Mouse (Mus musculus): ENCODE results near the gene Trmt10a.
A peak's percentile ranks its signal among the peaks of the same experiment; 100 is the strongest.
"Not testable (repeated sequence)": the region's sequence is repeated elsewhere in the genome, so short reads cannot be mapped to it uniquely, and the experiment has no call there.

The Trmt10a gene

DNA sequence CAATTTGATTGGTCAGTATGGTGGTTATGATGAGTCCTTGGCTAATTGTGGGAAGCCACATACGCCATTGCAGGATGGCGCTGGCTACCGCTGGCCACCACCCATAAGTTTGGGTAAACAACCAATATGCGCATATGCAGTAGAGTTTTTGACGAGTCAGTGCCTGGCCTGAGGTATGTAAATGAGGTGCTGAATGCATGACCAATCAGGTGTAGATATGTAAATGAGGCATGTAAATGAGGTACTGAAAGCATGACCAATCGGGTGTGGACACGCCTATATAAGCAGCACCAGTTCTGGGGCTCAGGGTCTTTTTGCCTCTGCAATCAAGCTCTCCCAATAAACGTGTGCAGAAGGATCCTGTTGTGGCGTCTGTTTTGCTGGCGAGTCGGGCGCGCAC lies 5.1 kb upstream of the Trmt10a start:
- DNase-seq = not testable (repeated sequence)

DNA sequence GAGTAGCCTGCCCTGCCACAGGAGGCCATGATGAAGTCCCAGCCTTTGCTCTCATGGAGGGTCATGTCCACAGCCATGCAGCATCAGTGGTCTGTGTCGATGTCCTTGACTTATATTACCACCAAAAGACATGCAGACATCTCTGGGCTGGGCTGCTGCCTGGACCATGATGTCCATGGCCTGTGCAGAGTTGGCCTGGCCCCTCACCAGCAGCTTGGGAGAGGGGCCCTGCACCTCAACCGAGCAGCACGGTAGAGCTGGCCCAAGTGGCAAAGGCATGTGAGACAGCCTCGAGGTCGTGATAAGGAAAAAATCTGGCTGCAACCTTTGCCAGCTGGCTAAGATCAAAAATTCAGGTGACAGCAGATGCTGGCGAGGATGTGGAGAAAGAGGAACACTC lies 3.6 kb upstream of the Trmt10a start:
- no peak for DNase-seq

DNA sequence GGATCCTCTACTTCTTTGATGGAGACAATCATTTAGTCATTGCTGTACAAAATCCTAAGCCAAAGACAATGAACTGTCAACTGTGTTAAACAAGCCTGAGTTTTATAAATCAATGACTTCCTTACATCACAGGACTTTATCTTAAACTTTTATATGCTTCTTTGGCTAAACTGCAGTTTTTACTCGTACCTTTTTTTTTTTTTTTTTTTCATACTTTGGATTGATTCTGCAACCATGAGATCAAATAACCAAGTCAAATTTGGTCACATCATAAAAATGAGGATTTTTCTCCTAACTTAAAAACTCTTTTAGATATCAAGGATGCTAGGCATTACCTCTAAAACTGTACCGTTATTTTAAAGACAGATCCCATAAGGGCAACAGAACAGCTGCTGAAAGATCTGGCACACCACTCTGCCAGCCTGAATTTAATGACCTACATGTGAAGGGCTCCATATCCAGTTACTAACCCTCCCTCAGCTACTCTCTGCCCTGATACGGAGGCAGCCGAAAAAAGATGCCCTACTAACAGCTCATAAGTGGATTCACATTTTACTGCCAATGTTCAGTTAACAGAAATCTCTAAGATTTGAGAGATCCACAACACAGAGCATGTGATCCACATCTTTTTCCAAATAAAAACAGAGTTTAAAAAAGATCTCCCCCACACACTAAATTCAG lies 1.1 kb upstream of the Trmt10a start:
- DNase-seq = no peak

DNA sequence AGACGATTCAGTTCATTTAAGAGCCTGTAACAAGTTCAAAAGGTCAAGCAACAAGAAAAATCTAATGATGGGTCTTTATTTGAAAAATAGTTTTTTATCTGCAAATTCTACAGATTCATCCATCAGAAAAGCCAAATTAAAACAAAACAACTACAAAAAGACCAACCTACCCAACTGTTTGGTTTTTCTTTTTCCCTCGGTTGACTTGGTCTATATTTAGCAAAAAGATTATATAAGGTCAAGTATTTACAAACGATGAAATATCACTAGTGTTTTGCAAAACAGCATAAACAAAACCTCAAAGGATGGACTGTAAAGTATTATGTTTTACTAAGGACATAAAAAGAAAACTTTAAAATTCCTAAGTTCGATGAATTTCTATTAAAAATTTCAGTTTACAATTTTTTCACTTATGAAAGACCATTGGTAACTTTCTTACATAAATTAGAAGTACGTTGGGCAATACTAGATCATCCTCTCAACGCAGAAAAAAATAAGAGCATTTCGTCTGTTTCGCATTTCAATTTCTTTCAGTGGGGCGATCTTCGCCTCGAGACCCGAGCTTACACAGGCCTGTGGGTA lies 424 bp upstream of the Trmt10a start:
- DNase-seq = no peak

DNA sequence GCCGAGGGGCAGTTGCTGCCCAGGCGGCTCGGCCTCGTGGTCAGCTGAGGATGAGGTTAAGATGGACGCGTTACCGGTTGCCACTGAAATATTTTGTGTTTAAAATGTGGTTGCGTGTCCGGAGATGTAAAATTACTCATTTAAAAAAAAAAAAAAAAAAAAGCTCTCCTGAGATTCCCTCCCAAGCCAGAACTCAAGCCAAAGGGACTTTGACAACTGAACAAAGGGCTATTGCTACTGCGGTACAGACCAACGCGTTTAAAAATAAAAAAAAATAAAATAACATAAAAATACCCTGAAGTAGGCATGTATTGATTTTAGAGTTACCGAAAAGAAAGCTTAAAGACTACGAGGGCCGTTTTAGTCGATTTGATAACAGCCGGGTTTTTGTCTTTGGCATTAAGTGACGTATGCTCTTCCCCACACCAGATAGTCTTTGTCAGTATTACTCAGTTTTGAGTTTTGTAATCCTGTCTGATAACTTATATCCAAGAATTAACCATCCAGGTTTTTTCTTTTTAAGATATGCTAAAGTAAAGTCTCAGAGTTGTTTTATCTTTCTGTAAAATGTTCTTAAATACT lies 903 bp downstream of the Trmt10a start:
- no peak for DNase-seq

DNA sequence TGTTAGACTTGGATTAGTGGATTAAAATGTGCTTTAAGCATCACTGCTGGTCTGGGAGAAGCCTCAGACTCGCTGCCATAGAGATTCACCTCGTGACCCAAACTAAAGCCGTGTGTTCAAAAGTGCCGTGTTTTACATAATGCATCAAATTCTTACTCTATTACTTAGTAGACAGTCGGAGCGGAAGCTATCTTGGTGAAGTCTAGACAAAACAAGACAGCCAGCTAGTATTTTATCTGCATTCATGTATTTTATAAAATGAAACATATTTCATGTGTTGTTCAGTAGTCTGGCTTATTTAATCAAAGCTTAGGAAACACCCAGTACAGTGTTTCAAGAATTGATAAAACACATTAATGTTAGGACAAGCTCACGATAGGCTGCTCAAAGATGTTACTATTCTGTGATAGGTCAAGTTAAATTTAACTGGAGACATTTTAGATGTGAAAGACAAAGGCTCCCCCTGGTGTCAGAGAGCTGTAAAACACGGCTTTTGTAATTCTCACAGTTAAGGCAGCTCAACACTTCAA lies 1.5 kb downstream of the Trmt10a start, which contains the start of gene Mttp:
TSS of gene Mttp (minus strand) at position 327 of the 530 bp plus-strand sequence.
- DNase-seq = peak; percentile 61 to 62

DNA sequence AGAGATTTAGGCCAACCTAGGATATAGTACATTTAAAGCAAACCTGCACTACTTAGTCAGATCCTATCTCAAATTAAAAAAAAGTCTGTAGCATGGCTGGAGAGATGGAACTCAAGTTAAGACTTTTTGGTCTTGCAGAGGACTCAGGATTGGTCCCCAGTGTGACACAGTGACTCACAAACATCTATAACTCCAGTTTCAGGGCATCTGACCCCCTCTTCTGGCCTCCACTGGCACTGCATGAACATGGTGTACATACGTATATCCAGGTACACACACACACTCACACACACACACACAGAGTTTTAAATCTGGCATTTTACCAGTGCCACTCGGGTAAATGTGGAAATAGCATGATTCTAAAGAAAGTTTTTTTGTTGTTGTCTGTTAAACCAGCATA lies 5.6 kb downstream of the Trmt10a start:
- no peak for DNase-seq

DNA sequence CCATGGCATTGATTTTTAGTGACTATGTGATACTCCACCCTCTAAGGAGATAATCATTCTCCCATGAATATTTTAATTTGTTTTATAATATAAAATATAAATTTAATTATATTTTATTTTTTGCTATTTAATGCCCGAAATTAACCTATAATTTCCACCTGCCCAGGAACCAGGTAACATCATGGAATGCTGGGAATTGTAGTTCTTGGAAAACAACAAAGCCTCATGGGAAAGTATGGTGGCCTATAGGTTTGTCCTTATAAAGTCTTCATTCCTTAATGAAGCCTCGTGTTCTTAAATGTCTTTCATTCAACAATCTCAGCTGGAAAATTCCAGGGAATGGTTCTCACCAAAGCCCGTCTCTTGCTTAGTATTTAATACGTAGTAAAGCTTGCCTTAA lies 11.8 kb downstream of the Trmt10a start:
- no peak for DNase-seq

DNA sequence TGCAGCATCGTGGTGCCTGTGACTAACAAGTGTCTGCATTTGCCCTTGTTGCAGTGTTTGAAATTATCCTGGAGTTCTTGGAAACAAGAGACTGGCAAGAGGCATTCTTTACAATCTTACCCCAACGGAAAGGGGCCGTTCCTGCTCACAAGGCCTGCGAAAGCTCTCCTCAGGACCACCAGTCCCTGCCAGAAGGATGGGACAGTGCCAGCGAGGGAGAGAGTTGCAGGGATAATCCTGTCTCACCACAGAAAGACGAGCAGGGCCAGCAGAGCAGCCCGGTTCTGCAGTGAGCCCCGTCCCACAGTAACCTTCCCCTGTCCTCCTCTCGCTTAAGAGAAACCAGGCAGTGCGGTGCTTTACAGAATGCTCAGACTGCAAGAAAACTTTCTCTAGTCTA lies 13.4 kb downstream of the Trmt10a start:
- DNase-seq = no peak

DNA sequence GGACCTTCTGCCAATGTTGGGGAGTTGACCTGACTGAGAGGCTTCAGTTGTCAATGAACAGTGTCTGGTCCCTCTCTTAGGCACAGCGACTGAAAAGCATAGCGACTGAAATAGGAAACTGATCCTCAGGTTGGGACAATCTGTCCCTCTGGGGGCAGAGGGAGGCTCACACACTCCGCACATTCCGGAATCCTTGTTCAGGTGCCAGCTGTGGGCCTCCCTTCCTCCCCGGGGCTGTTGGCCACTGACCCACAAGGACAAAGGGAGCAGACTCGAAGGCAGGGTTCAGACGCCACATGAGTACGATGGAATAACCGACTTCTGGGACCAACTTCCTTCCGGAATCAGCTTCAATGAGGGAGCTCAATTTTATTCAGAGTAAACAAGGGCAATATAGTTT lies 18.4 kb downstream of the Trmt10a start:
- DNase-seq = no peak

DNA sequence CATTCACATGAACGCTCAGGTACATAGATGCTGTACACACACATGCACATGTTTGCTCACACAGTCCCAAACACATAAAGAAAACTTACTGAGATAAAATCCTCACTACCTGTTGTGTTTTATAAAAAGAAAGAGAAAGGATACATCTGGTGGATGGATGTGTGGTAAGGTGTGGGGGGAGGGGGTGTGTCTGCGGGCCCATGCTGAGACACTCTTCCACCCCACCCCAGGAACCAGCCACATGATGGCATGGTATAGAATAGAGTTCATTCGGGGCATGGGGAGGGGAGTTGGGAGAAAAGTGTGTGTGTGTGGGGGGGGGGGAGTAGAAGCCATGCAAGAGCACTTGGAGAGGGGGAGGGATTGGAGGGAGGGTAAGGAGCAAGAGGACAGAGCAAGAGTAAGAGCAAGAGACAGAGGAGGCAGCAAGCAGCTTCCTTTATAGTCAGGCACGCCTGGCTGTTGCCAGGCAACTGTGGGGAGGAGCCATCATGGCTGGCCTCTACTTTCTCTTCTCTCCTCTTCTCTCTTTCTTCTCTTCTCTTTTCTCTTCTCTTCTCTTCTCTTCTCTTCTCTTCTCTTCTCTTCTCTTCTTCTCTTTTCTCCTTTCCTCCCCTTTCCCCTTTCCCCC lies 19.4 kb downstream of the Trmt10a start:
- DNase-seq = no peak

DNA sequence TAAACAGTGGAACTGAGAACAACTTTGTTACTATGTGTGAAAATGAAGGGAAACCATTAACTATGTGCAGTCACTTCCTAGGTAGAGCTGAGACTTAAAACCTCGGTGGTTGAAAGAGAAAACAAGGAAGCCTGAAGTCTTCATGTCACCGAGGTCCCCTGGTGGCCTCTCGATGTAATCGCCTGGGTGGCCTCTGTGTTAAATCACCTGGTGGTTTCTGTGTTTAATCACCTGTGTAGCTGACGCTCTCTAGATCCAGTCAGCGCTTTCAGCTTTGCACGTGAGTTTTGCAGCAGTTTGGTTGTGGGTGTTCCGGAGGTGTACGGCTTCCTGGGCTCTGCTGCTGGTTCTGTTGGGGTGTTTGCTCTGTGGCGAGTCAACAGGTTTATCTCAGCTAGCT lies 30.0 kb downstream of the Trmt10a start:
- DNase-seq = peak; percentile 21 to 22

DNA sequence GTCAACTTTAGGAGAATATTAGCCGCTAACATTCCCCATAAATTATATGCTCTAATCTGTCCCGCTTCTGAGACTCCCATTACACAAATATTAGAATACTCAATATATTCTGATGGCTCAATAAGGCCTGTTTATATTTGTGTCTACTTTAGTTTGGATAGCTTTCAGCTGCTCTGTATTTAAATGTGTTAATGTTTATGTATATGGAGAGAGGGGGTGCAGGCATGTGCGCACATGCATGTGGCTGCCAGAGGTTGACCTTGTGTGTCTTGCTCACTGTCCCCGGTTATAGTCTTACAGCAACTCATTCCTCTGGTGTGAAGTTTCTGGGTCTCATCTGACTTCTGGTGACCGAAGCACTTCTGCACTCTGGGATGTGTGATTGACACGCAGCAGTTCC lies 32.3 kb downstream of the Trmt10a start:
- no peak for DNase-seq

DNA sequence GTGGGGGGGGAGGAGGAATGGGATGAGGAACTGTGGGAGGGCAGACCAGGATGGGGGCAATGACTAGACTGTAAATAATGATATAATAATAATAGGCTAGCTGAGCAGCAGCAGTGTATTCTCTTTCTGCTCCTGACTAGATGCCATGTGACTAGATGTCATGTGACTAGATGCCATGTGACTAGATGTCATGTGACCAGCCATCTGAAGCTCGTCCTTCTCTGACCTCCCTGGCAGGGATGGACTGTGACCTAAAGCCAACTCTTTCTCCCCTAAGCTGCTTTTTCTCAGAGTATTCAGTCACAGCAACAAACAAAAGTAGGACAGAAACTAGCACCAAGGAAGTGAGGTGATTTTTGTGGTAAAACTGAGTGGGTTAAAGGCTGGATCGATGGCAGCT lies 38.8 kb downstream of the Trmt10a start:
- DNase-seq = no peak

DNA sequence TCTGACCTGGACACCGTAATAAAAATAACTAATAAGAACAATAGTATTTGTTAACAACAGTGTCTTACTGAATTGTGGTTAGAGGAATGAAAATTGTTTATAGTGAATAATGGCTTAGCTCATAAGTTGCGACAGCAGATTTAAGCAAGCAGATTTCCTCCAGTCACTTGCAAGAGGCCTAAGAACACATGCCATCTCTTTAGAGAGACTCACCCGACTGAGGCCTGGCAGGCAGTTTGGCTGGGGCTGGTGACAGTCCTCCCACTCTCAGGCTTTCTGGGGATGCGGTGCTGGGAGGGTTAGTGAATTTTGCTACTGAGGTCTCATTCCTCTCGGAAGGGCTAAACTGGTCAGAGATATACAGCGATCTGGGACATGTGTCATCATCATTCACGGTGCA lies 40.1 kb downstream of the Trmt10a start:
- no peak for DNase-seq

DNA sequence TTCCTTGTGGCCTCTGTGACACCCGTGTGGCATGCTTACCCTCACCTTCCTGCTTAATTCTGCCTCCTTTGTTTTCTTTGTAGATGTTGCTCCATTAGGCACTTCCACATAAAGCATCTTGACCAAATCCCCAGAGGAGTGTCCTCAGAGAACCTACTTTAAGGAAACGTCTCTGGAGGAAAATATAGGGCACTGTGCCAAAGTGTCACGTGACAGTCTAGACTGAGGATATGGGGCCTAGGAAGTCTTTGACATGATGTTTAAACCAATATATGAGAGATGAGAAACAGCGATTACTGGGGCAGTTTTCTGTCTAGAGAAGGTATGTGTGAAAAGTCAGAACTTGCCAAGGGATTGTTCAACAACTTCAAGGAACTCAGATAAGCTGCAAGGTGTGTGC lies 42.0 kb downstream of the Trmt10a start:
- DNase-seq = no peak

DNA sequence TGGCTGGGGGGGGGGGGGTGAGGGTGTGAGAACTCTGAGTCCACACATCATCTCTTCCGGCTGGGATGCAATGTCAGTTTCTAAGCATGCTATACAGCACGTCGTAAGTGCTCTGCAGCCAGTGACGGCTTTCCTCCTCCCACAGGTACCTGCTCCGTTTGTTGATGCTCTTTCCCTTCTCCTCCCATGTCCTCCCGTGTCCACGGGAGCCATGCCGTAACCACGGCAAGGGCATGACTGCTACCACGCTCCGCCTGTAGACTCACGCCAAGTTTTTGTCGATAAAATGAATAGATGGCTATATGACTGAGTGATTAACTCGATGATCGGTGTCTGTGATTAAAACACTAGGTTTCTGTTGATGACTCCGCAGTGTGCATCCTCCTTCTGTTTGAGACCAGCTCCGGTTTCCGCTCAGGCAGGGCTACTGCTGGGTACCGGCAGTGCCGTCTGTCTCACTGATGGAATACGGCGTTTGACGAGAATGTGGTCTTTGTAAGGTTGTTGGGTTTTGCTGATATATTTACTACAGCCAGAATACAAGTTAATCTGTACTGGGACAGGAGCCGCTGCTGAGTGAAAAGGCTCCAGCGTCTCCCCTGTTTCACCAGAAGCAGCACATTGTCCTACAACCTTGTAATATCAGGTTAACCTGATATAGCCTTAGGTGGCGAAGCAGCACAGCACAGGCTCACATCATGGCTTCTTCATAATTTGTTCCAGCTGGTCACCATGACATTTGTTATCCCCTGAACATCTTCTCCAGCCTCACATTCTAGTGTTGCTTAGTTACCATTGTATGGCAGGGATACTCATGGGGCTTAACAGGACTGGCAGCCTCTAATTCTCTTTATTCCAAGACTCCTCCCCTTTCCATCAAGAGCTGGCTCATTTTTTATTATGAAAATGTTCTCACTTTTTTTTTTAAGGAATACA lies 43.0 kb downstream of the Trmt10a start:
- DNase-seq = no peak

DNA sequence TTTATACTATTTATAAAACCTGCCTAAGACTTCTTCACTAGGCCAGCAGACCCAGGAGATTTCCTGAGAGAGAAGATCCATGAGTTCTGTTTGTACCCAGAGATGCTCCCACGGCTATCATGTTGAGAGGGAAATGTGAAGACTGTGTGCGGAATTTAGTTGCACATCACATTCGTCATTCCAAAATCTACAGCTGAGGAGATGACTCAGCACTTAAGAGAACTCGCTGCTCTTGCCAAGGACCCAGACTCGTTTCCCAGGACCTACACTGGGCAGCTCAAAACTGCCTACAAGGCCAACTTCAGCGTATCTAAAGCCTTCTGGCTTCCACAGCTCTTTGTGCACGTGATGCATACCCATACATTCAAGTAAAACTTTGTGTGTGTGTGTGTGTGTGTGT lies 49.0 kb downstream of the Trmt10a start:
- DNase-seq = no peak

DNA sequence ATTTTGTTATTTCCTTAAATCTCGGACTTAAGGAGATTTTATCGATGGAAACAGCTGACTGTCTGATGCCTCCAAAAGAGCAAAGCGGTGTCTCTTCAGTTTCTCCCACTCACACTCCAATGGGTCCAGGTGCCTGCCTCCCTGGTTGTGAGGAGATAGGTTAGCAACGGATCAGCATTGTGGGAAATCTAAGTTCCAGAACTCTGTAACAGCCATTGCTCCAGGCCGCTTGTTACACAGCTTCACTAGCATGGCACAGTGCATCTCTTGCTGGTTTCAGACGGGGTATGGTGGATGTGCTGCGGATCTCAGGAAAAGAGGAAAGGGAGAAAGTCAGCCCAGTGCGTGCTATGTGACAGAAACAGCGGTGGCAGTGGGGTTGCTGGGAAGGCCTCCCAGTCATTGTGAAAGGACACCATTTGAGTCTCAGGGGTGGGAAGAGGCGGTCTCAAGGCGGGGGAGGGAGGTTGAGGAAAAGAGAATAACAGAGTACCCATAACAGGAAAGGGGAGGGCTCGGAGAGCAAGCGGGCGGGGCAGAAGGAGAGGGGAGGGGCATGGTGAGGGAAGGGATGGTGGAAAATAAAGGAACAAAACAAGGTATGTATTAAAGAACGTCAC lies 50.5 kb downstream of the Trmt10a start, which contains the start of gene 4930579F01Rik:
TSS of gene 4930579F01Rik (minus strand) at position 143 of the 620 bp plus-strand sequence.
- no peak for DNase-seq

DNA sequence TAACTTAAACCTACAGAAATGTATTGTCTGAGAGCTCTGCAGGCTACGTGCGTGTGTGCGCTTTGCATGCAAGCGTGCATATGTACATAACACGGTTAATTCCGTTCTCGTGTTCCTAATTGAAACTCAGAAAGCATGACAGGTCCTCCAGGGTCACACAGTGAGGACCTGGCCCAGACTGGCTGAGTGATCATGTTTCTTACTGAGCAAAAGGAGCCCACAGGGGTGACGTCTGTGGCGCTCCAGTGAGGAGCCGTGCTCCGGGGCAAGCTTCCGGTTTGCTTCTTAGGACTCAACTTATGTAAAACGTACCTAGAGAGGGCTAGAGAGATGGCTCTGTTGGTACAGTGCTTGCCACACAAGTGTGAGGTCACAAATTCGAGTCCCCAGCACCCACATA lies 53.8 kb downstream of the Trmt10a start:
- DNase-seq = no peak

DNA sequence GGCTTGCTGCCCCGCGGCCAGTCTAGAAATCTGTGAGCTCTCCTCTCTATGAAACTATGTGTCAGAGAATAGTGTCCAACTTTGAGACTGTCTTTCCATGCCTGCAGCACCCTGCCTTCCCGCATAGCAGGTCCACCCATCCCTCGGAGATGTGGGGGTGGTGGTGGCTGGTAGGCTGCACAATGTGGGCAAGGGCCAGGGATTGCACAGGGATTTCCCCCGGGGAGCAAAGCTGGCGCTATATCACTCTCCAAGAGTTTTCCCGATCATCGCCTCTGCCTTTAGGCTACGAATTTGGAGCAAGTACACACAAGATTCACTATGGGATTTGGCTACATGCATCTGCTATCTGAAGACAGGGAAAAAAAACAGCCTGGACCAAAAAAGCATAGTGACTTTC lies 54.3 kb downstream of the Trmt10a start:
- no peak for DNase-seq
